Mouse (Mus musculus): ENCODE results near the gene Timp3. TPM values are rescaled to one million over a fixed set of nuclear protein-coding genes. Genes with fewer than 3 reads are reported as not detected.

Timp3 gene
- total and polyA plus RNA-seq, 3 experiments: not detected

DNA sequence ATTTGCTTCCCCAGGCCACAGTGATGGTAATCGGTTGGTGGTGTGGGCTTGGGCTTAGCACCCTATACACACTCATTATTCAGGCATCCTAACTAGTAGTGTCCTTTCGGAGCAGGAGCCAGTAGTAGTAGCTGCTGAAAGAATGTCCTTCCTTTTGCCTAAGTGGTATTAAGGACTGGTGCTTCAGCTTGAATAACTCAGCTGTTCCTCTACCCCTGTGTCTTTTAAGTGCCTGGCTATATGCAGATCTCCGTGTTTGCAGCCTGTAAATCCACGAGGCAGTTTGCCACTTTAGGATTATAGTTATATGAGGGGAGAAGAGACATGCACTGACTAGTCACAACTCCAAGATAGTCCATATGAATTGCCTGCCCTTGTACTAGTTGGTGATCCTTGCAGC, 38.9 kb downstream of the Timp3 start:
- Histone ChIP-seq H3K79me2 (ENCODE audit: control insufficient read depth, insufficient read depth, low read length, poor library complexity) (no peaks in the 10 kb centered on the region), H3K36me3 (ENCODE audit: control insufficient read depth in 1 of 2, insufficient read depth in 2 of 2, low read length in 2 of 2) (no peaks in the 10 kb centered on the region), H3K9me3 (replicated peaks; ENCODE audit: insufficient read depth, low read length) (no peaks in the 10 kb centered on the region), H3K9ac (ENCODE audit: control insufficient read depth, low read depth, low read length, poor library complexity, severe bottlenecking) (no peak overlapping the region), H3K4me1 (ENCODE audit: control insufficient read depth in 1 of 2, insufficient read depth in 2 of 2, low read length in 2 of 2) (no peaks in the 10 kb centered on the region), H3K27me3 (ENCODE audit: control insufficient read depth in 1 of 2, insufficient read depth in 2 of 2, low read length in 2 of 2) (no peaks in the 10 kb centered on the region), H3K4me3 (ENCODE audit: control insufficient read depth in 1 of 2, insufficient read depth in 1 of 2, low read depth in 2 of 2, low read length in 2 of 2) (no peak overlapping the region), H3K27ac (ENCODE audit: control insufficient read depth, low read depth, low read length) (no peak overlapping the region)
- TF ChIP-seq NRF1 (IDR thresholded peaks at IDR 0.05; ENCODE audit: insufficient read depth, low read depth, low read length, poor library complexity, severe bottlenecking) (no peak), RCOR1 (IDR thresholded peaks at IDR 0.05; ENCODE audit: low read depth, low read length) (no peak), MYC (IDR thresholded peaks at IDR 0.05; ENCODE audit: low read depth, low read length) (no peak), CHD1 (IDR thresholded peaks at IDR 0.05; ENCODE audit: low read depth, low read length) (no peak), MAFK (IDR thresholded peaks at IDR 0.05; ENCODE audit: borderline replicate concordance, low read depth, low read length) (no peak), EP300 (IDR thresholded peaks at IDR 0.05; ENCODE audit: low read depth in 1 of 2, low read length in 2 of 2) (no peak), MXI1 (IDR thresholded peaks at IDR 0.05; ENCODE audit: low read depth, low read length) (no peak), JUND (IDR thresholded peaks at IDR 0.05; ENCODE audit: low read depth, low read length) (no peak), ZNF384 (IDR thresholded peaks at IDR 0.05; ENCODE audit: low read depth, low read length) (no peak), ZKSCAN1 (IDR thresholded peaks at IDR 0.05; ENCODE audit: low read depth, low read length) (no peak), TAL1 (IDR thresholded peaks at IDR 0.05; ENCODE audit: low read length) (no peak), MAX (IDR thresholded peaks at IDR 0.05; ENCODE audit: low read length) (no peak), E2F4 (IDR thresholded peaks at IDR 0.05; ENCODE audit: borderline replicate concordance, low read depth, low read length) (no peak), USF2 (IDR thresholded peaks at IDR 0.05; ENCODE audit: borderline replicate concordance in 1 of 2, insufficient read depth in 1 of 2, low read depth in 1 of 2, low read length in 2 of 2) (no peak), SIN3A (IDR thresholded peaks at IDR 0.05; ENCODE audit: low read length) (no peak)
- DNase-seq (ENCODE audit: low read depth, low spot score): no peak

DNA sequence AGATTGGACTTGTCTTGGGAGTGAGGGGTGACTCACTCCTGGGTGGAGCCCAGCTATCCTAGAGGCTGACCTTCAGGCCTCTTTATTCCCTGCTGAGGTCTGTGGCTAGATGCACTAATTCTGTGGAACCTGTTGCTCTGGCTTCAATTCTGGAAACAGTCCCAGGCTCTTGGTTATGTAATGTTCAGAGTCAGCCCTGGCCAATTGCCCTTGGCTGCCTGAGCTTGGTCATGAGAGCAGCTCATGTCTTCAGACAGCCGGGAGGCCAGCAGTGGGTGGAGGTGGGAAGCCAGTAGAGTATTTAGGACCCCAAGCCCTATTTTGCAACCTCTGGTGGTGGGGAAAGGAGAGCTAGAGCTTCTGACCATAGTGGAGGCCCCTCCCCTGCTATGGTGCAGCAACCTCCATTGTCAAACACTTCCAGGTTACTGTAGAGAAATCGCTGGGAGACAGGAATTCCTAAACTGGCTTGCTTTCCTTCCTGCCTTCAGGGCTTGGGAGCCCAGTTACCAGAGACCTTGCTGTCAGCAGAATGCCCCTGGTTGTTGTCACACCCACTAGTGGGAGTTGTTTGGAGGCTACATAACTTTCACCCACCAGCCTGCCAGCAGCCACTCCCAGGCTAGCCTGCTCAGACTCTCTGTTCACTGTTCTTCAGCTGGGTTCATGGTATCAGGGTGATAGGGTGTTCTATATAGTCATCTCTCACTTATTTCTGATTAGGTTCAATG, 39.6 kb downstream of the Timp3 start:
- H3K9ac ChIP-seq (ENCODE audit: control insufficient read depth, low read depth, low read length, poor library complexity, severe bottlenecking): no peak overlapping the region

More for the DNA sequence above, 39.6 kb downstream of the Timp3 start:
- Histone ChIP-seq H3K4me1 (ENCODE audit: control insufficient read depth in 1 of 2, insufficient read depth in 2 of 2, low read length in 2 of 2) (no peaks in the 10 kb centered on the region), H3K79me2 (ENCODE audit: control insufficient read depth, insufficient read depth, low read length, poor library complexity) (no peaks in the 10 kb centered on the region), H3K27ac (ENCODE audit: control insufficient read depth, low read depth, low read length) (no peak overlapping the region), H3K36me3 (ENCODE audit: control insufficient read depth in 1 of 2, insufficient read depth in 2 of 2, low read length in 2 of 2) (no peaks in the 10 kb centered on the region), H3K4me3 (ENCODE audit: control insufficient read depth in 1 of 2, insufficient read depth in 1 of 2, low read depth in 2 of 2, low read length in 2 of 2) (no peak overlapping the region), H3K9me3 (replicated peaks; ENCODE audit: insufficient read depth, low read length) (no peaks in the 10 kb centered on the region), H3K27me3 (ENCODE audit: control insufficient read depth in 1 of 2, insufficient read depth in 2 of 2, low read length in 2 of 2) (no peaks in the 10 kb centered on the region)
- no peak for DNase-seq (ENCODE audit: low read depth, low spot score)
- no peak for TF ChIP-seq ZNF384 (IDR thresholded peaks at IDR 0.05; ENCODE audit: low read depth, low read length)
- TF ChIP-seq MAX (IDR thresholded peaks at IDR 0.05; ENCODE audit: low read length): no peak
- TF ChIP-seq CHD2 (IDR thresholded peaks at IDR 0.05; ENCODE audit: low read length): no peak
- TF ChIP-seq BHLHE40 (IDR thresholded peaks at IDR 0.05; ENCODE audit: borderline replicate concordance, low read depth, low read length): no peak
- no peak for TF ChIP-seq ETS1 (IDR thresholded peaks at IDR 0.05; ENCODE audit: low read depth, low read length)
- TF ChIP-seq POLR2AphosphoS5 (IDR thresholded peaks at IDR 0.05; ENCODE audit: borderline replicate concordance, low read depth, low read length): no peak
- no peak for TF ChIP-seq MAFK (IDR thresholded peaks at IDR 0.05; ENCODE audit: borderline replicate concordance, low read depth, low read length)
- no peak for TF ChIP-seq USF1 (IDR thresholded peaks at IDR 0.05; ENCODE audit: low read depth, low read length)
- TF ChIP-seq ELF1 (IDR thresholded peaks at IDR 0.05; ENCODE audit: low read depth, low read length): no peak
- TF ChIP-seq E2F4 (IDR thresholded peaks at IDR 0.05; ENCODE audit: borderline replicate concordance, low read depth, low read length): no peak
- TF ChIP-seq MYB (IDR thresholded peaks at IDR 0.05; ENCODE audit: low read depth, low read length): no peak
- no peak for TF ChIP-seq NRF1 (IDR thresholded peaks at IDR 0.05; ENCODE audit: insufficient read depth, low read depth, low read length, poor library complexity, severe bottlenecking)
- TF ChIP-seq MXI1 (IDR thresholded peaks at IDR 0.05; ENCODE audit: low read depth, low read length): no peak
- TF ChIP-seq POLR2AphosphoS2 (IDR thresholded peaks at IDR 0.05; ENCODE audit: low read length): no peak
- TF ChIP-seq CHD1 (IDR thresholded peaks at IDR 0.05; ENCODE audit: low read depth, low read length): no peak

Measured in MEL (cell line).